Mouse (Mus musculus): ENCODE data around the gene Mrpl20. TPM values are rescaled to one million over a fixed set of nuclear protein-coding genes. Genes with fewer than 3 reads are reported as not detected.
A peak's percentile ranks its signal among the peaks of the same experiment; 100 is the strongest.

Mrpl20 gene
- 175 and 191 TPM in 2 replicates for polyA plus RNA-seq (2015; fragmentation: Nextera tagmentation; extraction: Ambion mirVana)

DNA sequence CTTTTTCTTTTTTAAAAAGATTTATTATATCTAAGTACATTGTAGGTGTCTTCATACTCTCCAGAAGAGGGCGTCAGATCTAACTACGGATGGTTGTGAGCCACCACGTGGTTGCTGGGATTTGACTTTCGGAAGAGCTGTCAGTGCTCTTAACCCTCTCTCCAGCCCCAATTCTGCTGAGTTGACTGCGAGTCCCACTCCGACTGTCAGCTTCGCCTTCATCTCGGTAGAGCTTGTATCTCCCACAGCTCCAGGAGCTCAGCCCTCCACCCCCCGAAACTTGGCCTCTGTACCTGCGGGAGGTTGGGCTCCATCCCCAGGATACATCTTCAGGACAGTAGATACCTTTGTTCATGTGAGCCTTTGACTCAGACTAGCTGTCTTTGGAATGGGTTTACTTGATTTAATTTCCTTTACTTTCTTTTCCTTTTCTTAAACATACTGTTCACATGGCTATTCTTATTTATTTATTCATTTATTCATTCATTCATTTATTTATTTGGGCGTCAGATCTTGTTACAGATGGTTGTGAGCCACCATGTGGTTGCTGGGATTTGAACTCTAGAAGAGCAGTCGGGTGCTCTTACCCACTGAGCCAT, at the start of gene Mrpl20:
Mrpl20 (plus strand) TSS at position 138 of the 599 bp plus-strand sequence.
- Histone ChIP-seq H3K9me3 (replicated peaks) (no peaks in the 10 kb centered on the region), H3K4me3 (replicated peaks) (peak within 1 kb of the TSS; percentile 74), H3K4me2 (replicated peaks) (peak within 1 kb of the TSS; percentile 69), H3K27me3 (no peaks in the 10 kb centered on the region), H3K36me3 (peaks cover 17% of the 10 kb centered on the region), H3K4me1 (peaks cover 21% of the 10 kb centered on the region), H3K27ac (replicated peaks) (peak within 1 kb of the TSS; percentile 71), H3K9ac (peak within 1 kb of the TSS; percentile 74)
- 7% methylated on average over 12 of the region's 12 CpGs for WGBS
- peak; percentile 53 for ATAC-seq (ENCODE audit: insufficient number of reproducible peaks, low FRiP score, low TSS enrichment, low read depth)

DNA sequence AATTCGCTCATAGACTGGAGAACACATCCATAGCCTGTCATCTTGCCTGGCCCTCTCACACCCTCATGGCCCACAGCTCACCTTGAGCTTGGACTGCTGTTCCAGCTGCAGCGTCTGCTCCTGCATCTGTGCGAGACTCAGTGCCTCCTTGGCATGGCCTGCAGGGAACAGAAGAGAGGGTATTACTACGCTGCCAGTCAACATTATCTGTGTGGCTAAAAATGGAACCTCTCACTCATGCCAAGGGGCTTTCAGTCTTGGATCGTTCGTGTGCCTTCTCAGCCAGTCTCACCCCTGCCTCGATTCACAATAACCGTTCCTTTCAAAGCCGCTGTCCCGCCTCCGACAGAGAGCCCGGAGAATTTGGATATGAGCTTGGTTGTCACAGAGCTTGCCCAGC, 45.7 kb upstream of the Mrpl20 start:
- H3K27ac ChIP-seq (replicated peaks) = no peak overlapping the region
- 91% methylated on average over 12 of the region's 12 CpGs for WGBS
- peaks cover 49% of the 10 kb centered on the region for H3K36me3 ChIP-seq
- H3K4me3 ChIP-seq (replicated peaks) = no peak overlapping the region
- no peak for ATAC-seq (ENCODE audit: insufficient number of reproducible peaks, low FRiP score, low TSS enrichment, low read depth)
- no peak overlapping the region for H3K9ac ChIP-seq
- H3K9me3 ChIP-seq (replicated peaks) = no peaks in the 10 kb centered on the region
- H3K4me1 ChIP-seq = peaks cover 27% of the 10 kb centered on the region
- no peaks in the 10 kb centered on the region for H3K27me3 ChIP-seq
- no peak overlapping the region for H3K4me2 ChIP-seq (replicated peaks)

DNA sequence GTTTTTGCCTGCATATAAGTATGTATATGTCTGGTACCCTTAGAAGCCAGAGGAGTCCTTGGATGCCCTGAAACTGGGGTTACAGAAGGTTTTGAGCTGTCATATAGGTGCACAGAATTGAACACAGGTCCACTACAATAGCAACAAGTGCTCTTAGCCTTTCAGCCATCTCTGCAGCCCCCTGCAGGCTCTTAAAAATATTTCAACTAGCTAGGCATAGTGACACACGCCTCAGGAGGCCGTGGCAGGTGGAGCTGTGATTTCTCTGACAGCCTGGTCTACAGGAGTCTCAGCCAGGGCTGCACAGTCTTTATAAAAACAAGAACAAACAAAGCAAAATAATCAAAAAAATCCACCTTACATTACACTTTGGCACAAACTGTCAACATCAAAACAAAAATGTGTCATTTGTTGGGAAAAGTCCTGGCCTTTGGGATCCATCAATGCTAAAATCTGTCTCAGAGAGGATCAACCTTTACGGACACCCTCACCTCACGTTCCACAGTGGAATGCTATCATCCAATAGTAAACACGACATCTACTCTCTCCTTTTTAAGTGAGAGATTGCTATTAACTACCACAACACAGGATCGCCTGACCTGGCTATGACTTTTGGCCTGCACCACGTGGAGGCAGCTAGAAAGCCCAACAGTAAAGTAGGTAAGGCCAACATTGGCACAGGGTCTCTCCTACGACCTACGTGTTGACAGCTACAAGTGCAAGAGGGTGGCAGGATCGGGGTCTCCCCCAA, 42.6 kb upstream of the Mrpl20 start:
- no peak for ATAC-seq (ENCODE audit: insufficient number of reproducible peaks, low FRiP score, low TSS enrichment, low read depth)
- Histone ChIP-seq H3K27me3 (no peaks in the 10 kb centered on the region), H3K9ac (peak overlapping the region; percentile 78), H3K36me3 (peaks cover 22% of the 10 kb centered on the region), H3K4me3 (replicated peaks) (peak overlapping the region; percentile 90), H3K4me1 (peaks cover 27% of the 10 kb centered on the region), H3K4me2 (replicated peaks) (peak overlapping the region; percentile 97), H3K27ac (replicated peaks) (no peak overlapping the region), H3K9me3 (replicated peaks) (no peaks in the 10 kb centered on the region)
- 2% methylated on average over 10 of the region's 10 CpGs for WGBS

DNA sequence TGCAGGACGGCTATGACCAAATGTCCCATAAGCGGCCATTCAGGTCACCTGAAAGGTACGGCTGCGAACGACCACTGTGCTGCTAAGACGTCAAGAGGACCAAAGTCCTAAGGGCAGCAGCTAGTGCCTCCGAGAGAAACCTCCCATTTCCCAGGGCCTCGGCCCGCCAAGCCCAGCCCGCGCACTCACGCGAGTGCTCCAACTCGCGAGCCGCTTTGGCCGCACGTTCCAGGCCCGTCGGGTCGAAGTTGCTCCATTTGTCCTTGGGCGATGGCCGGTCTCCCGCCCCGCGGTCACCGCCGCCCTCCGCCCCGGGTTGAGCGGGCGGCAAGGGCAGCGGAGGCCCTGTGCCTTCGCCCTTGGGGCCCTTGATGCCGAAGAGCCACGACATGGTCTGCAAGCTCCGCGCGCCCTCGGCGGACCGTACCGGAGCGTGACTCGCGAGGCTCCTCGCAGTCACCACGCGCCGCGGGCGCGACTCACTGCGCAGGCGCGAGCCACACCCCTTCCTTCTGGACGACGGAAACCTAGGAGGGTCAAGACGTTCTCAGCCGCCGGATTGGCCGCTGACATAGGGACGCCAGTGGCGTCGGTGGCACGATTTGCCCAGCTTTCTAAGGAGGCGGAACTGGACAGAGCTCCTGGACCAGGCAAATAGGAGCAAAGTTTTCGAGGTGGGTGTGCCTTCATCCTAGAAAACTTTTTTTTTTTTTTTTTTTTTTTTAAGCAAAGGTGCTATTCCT, 41.9 kb upstream of the Mrpl20 start, which contains the start of gene Atad3a:
Atad3a (minus strand) TSS at position 481 of the 743 bp plus-strand sequence.
- WGBS = under 1% methylated on average over 68 of the region's 68 CpGs

DNA sequence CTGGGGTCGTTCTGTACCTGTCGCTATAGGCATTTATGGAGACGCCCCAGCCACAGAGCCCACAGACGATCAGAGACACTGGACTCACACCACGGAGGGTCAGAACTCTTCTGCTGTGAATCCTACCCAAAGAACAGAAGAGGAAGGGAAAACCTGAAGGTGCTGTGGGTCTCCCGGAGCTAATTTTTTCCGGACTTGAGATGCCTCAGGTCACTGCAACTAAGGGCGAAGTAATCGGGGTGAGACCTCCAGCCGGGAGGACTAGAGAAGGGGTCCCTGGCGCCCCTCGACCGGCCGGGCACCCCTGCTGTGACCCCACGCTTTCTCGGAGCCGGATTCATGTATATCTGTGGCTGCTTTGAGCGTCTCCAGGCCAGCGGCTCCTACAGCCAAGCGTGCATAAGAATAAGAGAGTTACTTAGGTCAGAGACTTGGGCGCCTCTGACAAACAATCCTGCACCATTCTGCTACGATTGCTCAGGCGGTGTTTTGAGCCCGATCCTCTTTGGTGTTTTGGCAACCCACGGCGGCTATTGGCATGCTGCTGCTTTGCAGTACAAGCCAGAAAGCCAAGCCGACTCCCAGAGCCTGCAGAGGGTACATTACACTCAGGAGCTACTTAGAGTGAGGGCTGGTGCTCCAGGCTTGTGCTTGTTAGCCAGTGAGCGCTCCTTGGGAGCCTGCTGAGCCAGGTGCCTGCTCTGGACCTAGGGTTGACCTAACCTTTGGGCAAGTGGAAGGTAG, 41.1 kb upstream of the Mrpl20 start:
- peak overlapping the region; percentile 90 for H3K4me3 ChIP-seq (replicated peaks)
- 2% methylated on average over 28 of the region's 28 CpGs for WGBS
- H3K27ac ChIP-seq (replicated peaks) = peak overlapping the region; percentile 30
- no peak for ATAC-seq (ENCODE audit: insufficient number of reproducible peaks, low FRiP score, low TSS enrichment, low read depth)
- H3K9me3 ChIP-seq (replicated peaks) = no peaks in the 10 kb centered on the region
- peak overlapping the region; percentile 78 for H3K9ac ChIP-seq
- H3K4me2 ChIP-seq (replicated peaks) = peak overlapping the region; percentile 97
- peaks cover 9% of the 10 kb centered on the region for H3K36me3 ChIP-seq
- no peaks in the 10 kb centered on the region for H3K27me3 ChIP-seq
- peaks cover 27% of the 10 kb centered on the region for H3K4me1 ChIP-seq

More for the DNA sequence above, 41.9 kb upstream of the Mrpl20 start, which contains the start of gene Atad3a:
- Histone ChIP-seq H3K9me3 (replicated peaks) (no peaks in the 10 kb centered on the region), H3K9ac (peak within 1 kb of the TSS; percentile 78), H3K27ac (replicated peaks) (peak within 1 kb of the TSS; percentile 44), H3K36me3 (peaks cover 15% of the 10 kb centered on the region), H3K4me1 (peaks cover 27% of the 10 kb centered on the region), H3K27me3 (no peaks in the 10 kb centered on the region), H3K4me2 (replicated peaks) (peak within 1 kb of the TSS; percentile 97), H3K4me3 (replicated peaks) (peak within 1 kb of the TSS; percentile 90)
- peak; percentile 92 for ATAC-seq (ENCODE audit: insufficient number of reproducible peaks, low FRiP score, low TSS enrichment, low read depth)

DNA sequence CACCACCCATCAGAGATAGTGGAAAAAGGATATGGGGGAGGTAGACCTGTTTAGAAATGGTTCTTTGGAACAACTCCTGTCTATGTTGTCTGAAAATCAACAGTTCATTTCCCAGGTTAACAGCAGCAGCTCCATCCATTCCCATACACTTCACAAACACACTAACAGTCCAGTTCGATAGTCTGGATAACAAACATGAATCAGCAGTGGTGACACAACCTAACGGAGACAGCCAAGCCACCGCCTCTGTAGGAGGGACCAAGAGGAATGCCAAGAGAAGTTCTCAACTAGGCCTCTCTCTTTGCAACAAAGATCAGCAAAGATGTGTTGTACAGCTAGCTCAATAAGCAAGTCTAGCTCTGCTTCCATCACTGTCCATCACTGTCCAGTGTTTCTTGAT, 40.3 kb upstream of the Mrpl20 start:
- ATAC-seq (ENCODE audit: insufficient number of reproducible peaks, low FRiP score, low TSS enrichment, low read depth) = no peak
- no peaks in the 10 kb centered on the region for H3K9me3 ChIP-seq (replicated peaks)
- H3K4me2 ChIP-seq (replicated peaks) = no peak overlapping the region

DNA sequence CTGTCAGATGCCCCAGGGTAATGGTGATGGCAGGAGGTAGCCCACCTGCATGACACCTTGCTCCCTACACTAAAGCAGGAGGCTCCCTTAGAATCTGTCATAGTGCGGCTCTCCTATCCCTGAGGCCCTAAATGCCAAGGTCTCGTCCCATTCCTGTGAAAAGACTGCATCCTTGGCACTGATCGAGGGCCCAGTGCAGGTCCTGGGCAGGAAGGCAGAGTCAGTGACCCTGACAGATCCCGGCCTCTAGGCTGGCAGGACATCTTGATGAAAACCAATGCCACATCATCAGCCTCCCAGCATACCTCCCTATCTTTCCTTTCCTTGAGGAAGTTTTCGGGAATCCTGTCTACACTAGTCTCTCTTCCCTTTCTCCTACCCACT, 33.2 kb upstream of the Mrpl20 start:
- H3K4me2 ChIP-seq (replicated peaks) = peak overlapping the region; percentile 82
- peak overlapping the region; percentile 70 for H3K9ac ChIP-seq
- H3K4me1 ChIP-seq = peaks cover 32% of the 10 kb centered on the region
- H3K27ac ChIP-seq (replicated peaks) = peak overlapping the region; percentile 68
- H3K27me3 ChIP-seq = peaks cover 4% of the 10 kb centered on the region; the same call in 1 of the 2 replicates
- peak overlapping the region; percentile 53 for H3K4me3 ChIP-seq (replicated peaks)
- no peaks in the 10 kb centered on the region for H3K36me3 ChIP-seq
- no peaks in the 10 kb centered on the region for H3K9me3 ChIP-seq (replicated peaks)
- 62% methylated on average over 5 of the region's 5 CpGs for WGBS
- ATAC-seq (ENCODE audit: insufficient number of reproducible peaks, low FRiP score, low TSS enrichment, low read depth) = no peak

More for the DNA sequence above, 40.3 kb upstream of the Mrpl20 start:
- Histone ChIP-seq H3K4me3 (replicated peaks) (no peak overlapping the region), H3K27ac (replicated peaks) (no peak overlapping the region), H3K36me3 (0 out of 2 replicates have a peak, but pooled peaks cover 2% of the 10 kb centered on the region), H3K27me3 (no peaks in the 10 kb centered on the region), H3K9ac (no peak overlapping the region), H3K4me1 (peaks cover 27% of the 10 kb centered on the region)
- WGBS = 91% methylated on average over 3 of the region's 3 CpGs

DNA sequence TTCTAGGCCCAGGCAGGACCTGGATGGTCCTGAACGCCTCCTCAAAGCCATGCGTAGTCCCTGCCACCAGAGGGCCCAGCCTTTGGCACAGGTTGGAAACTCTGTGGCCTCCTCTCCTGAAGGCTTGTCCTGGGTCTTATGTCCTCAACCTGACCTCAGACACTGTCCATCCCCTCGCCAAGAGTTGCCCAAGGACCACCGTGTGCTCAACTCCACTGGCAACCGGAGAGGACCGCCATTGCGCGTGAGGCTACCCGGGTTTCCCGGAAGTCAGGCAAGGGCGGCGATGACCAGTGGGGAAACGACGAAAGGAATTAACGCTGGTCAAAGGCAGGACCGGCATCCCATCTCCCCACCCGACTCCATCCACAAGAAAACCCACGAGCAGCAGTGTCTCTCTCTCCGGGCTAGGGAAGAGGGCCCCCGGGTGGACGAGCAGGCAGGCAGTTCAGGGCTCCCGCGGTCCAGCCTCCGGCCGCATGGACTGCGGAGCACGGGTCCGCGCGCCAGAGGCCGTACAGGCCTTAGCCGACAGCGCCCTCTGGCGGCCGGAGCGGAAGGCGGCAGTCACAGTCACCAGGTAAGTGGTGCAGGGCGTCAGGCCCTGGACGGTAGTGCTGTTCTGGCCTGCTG, 32.7 kb upstream of the Mrpl20 start:
- H3K27ac ChIP-seq (replicated peaks) = peak overlapping the region; percentile 68
- peak overlapping the region; percentile 70 for H3K9ac ChIP-seq
- peaks cover 4% of the 10 kb centered on the region; the same call in 1 of the 2 replicates for H3K27me3 ChIP-seq
- 1% methylated on average over 39 of the region's 39 CpGs for WGBS
- peaks cover 37% of the 10 kb centered on the region for H3K4me1 ChIP-seq
- ATAC-seq (ENCODE audit: insufficient number of reproducible peaks, low FRiP score, low TSS enrichment, low read depth) = peak; percentile 85
- peak overlapping the region; percentile 82 for H3K4me2 ChIP-seq (replicated peaks)
- no peaks in the 10 kb centered on the region for H3K36me3 ChIP-seq
- no peaks in the 10 kb centered on the region for H3K9me3 ChIP-seq (replicated peaks)
- H3K4me3 ChIP-seq (replicated peaks) = peak overlapping the region; percentile 53

DNA sequence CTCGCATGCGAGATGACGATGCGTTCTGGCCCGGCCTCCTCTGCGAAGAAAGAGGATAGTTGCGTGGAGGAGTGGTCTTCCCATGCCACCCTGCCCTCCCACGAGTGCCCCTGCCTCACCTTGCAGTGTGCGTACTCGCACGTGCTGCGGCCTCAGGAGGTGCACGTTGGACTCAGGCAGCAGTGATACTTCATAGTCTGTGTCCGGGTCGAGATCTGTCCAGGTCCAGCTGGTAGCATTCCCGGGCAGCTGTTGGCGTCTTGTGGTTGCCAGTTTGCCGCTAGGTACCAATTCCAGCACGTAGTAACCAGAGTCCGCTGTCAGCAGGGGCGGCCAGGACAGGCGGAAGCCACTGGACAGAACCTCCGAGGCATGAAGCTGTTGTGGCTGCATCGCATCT, 32.1 kb upstream of the Mrpl20 start:
- Histone ChIP-seq H3K9ac (peak overlapping the region; percentile 70), H3K4me2 (replicated peaks) (peak overlapping the region; percentile 82), H3K4me3 (replicated peaks) (peak overlapping the region; percentile 53), H3K27ac (replicated peaks) (no peak overlapping the region), H3K27me3 (peaks cover 4% of the 10 kb centered on the region; the same call in 1 of the 2 replicates), H3K9me3 (replicated peaks) (no peaks in the 10 kb centered on the region), H3K36me3 (no peaks in the 10 kb centered on the region), H3K4me1 (peaks cover 43% of the 10 kb centered on the region)
- 40% methylated on average over 24 of the region's 24 CpGs for WGBS
- no peak for ATAC-seq (ENCODE audit: insufficient number of reproducible peaks, low FRiP score, low TSS enrichment, low read depth)

DNA sequence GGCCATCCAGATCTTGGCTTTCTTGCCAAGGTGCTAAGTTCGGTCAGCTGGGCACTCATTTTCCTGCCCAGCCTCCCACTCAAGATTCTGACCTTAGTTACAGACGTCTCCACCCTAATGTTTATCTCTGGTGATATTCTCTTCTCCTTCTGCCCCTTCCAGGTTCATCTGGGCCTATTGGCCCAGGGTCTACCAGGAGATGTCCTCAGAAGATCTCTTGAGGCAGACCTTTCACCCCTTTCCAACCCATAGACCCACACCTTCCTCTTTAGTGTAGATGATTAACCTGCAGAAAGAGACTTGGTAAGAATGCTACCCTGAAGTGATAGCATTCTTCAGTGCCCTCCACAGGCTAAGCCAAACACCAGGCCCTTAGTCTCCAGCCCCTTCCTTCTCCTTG, 31.0 kb upstream of the Mrpl20 start:
- no peak for ATAC-seq (ENCODE audit: insufficient number of reproducible peaks, low FRiP score, low TSS enrichment, low read depth)
- Histone ChIP-seq H3K9ac (no peak overlapping the region), H3K4me1 (peaks cover 52% of the 10 kb centered on the region), H3K27ac (replicated peaks) (no peak overlapping the region), H3K27me3 (peaks cover 4% of the 10 kb centered on the region; the same call in 1 of the 2 replicates), H3K36me3 (no peaks in the 10 kb centered on the region), H3K9me3 (replicated peaks) (no peaks in the 10 kb centered on the region), H3K4me3 (replicated peaks) (no peak overlapping the region), H3K4me2 (replicated peaks) (no peak overlapping the region)
- WGBS = 85% methylated on average over 2 of the region's 2 CpGs

All from embryonic facial prominence, embryonic 15.5 days (tissue).